Mouse (Mus musculus): ENCODE measurements around the gene Tns3. TPM values are rescaled to one million over a fixed set of nuclear protein-coding genes. Genes with fewer than 3 reads are reported as not detected.
"Not testable (repeated sequence)": the region's sequence is repeated elsewhere in the genome, so short reads cannot be mapped to it uniquely, and the experiment has no call there.

Tns3 gene
- total RNA-seq, 2 experiments from 2014 or later: 29.6 to 30.6 TPM

- peak; percentile 33 to 57 for DNase-seq (ENCODE audit: low spot score in 2 of 2)
These were observed 129.4 kb downstream of the Tns3 start for GRCm38 (mm10) chr11:8534893-8535292.

- not testable (repeated sequence) for DNase-seq (ENCODE audit: low spot score in 2 of 2)
These were observed 131.6 kb downstream of the Tns3 start for GRCm38 (mm10) chr11:8532771-8533170.

GRCm38 (mm10) chr11:8532112-8532747 is 132.1 kb downstream of the Tns3 start:
- no peak for DNase-seq (ENCODE audit: low spot score in 2 of 2)

GRCm38 (mm10) chr11:8530506-8530905 is 133.8 kb downstream of the Tns3 start:
- no peak for DNase-seq (ENCODE audit: low spot score in 2 of 2)

- DNase-seq (ENCODE audit: low spot score in 2 of 2): no peak
These were observed 134.3 kb downstream of the Tns3 start for GRCm38 (mm10) chr11:8530036-8530435.

GRCm38 (mm10) chr11:8525463-8526145 is 138.7 kb downstream of the Tns3 start:
- no peak for DNase-seq (ENCODE audit: low spot score in 2 of 2)

- DNase-seq (ENCODE audit: low spot score in 2 of 2): peak; percentile 59 to 79
These were observed 140.8 kb downstream of the Tns3 start for GRCm38 (mm10) chr11:8523344-8524126.

GRCm38 (mm10) chr11:8513359-8514253 is 150.7 kb downstream of the Tns3 start:
- peak in 1 of 2 experiments; percentile 45 for DNase-seq (ENCODE audit: low spot score in 2 of 2)

GRCm38 (mm10) chr11:8510294-8510693 is 154.0 kb downstream of the Tns3 start:
- no peak for DNase-seq (ENCODE audit: low spot score in 2 of 2)

- no peak for DNase-seq (ENCODE audit: low spot score in 2 of 2)
These were observed 154.7 kb downstream of the Tns3 start for GRCm38 (mm10) chr11:8509614-8510013.

GRCm38 (mm10) chr11:8503735-8504134 is 160.6 kb downstream of the Tns3 start:
- no peak for DNase-seq (ENCODE audit: low spot score in 2 of 2)

- DNase-seq (ENCODE audit: low spot score in 2 of 2): no peak
These were observed 163.5 kb downstream of the Tns3 start for GRCm38 (mm10) chr11:8500855-8501254.

- DNase-seq (ENCODE audit: low spot score in 2 of 2): no peak
These were observed 167.2 kb downstream of the Tns3 start for GRCm38 (mm10) chr11:8497136-8497535.

- peak; percentile 50 to 73 for DNase-seq (ENCODE audit: low spot score in 2 of 2)
These were observed 167.6 kb downstream of the Tns3 start for GRCm38 (mm10) chr11:8496686-8497085.

GRCm38 (mm10) chr11:8495801-8496200 is 168.5 kb downstream of the Tns3 start:
- DNase-seq (ENCODE audit: low spot score in 2 of 2): no peak

- DNase-seq (ENCODE audit: low spot score in 2 of 2): no peak
These were observed 169.3 kb downstream of the Tns3 start for GRCm38 (mm10) chr11:8495036-8495435.

GRCm38 (mm10) chr11:8493931-8494490 is 170.3 kb downstream of the Tns3 start:
- no peak for DNase-seq (ENCODE audit: low spot score in 2 of 2)

GRCm38 (mm10) chr11:8492332-8492731 is 172.0 kb downstream of the Tns3 start:
- DNase-seq (ENCODE audit: low spot score in 2 of 2): no peak

GRCm38 (mm10) chr11:8488248-8488647 is 176.1 kb downstream of the Tns3 start:
- no peak for DNase-seq (ENCODE audit: low spot score in 2 of 2)

- DNase-seq (ENCODE audit: low spot score in 2 of 2): no peak
These were observed 177.8 kb downstream of the Tns3 start for GRCm38 (mm10) chr11:8486552-8486951.

- no peak for DNase-seq (ENCODE audit: low spot score in 2 of 2)
These were observed 179.8 kb downstream of the Tns3 start for GRCm38 (mm10) chr11:8484538-8484937.
